Mouse (Mus musculus) liver (tissue): ENCODE data around the gene Dtx2.
A peak's percentile ranks its signal among the peaks of the same experiment; 100 is the strongest.

Source experiments
- DNase-seq: peaks from one replicate; pipeline ENCODE4 v3.0.0-alpha.2; 2020; ENCODE audit warnings: mixed read lengths

The Dtx2 gene

DNA sequence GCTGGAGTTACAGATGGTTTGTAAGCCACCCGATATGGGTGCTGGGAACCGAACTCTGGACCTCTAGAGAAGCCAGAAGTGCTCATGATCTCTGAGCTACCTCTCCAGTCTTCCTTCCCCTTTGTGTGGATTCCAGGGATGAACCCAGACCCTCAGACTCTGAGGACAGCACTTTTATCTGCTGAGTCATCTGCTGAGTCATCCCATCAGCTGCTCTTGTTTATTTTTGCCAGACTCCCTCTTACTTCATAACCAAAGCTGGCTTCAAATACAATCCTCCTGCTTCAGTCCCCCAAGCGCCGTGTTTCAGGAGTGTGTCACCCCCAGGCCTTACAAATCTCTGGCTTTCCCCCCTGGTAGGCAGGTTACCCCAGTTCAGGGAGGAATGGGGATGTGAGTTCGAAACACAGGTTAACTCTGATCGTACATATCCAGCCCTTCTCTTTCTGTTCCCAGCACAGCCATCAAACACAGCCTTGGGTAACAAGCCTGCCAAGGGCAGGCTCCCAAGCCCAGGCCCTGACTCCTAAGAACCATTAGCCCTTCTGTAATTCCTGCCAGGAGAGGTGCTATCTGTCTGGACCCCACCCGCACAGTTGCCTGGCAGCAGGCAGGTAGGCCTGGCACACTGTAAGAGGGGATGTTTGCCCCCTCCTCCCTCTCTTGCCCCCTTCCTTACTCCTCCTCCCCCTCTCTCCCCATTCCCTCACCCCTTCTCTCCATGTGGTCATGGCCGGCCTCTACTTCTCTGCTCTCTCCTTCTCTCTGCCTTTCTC is 18.5 kb upstream of the Dtx2 start:
- peak; percentile 55 for DNase-seq

GRCm38 (mm10) chr5:135979381-135979780 is 15.2 kb upstream of the Dtx2 start:
- no peak for DNase-seq

DNA sequence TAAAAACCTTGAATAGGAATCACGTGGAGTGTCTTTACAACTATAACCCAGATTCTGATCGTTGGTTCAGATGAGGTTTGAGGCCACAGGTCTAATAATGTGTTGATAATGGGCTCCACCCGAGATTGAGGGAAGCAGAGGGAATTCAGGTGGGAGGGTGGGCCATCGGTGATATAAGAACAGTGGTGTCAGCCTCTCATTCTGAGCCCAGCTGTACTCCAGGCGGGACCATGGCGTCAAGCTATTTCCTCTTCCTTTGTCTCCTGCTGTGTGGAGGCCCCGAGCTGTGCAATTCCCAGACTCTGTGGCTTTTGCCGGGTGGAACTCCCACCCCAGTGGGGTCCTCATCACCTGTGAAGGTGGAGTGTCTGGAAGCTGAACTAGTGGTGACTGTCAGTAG is 14.7 kb upstream of the Dtx2 start, which contains the start of gene Zp3:
TSS of gene Zp3 (plus strand) at position 196 of the 400 bp plus-strand sequence.
- DNase-seq, result no peak

GRCm38 (mm10) chr5:135982398-135982797 is 12.2 kb upstream of the Dtx2 start:
- DNase-seq, result peak; percentile 61

GRCm38 (mm10) chr5:135984546-135985044 is 10.0 kb upstream of the Dtx2 start:
- no peak for DNase-seq

GRCm38 (mm10) chr5:135987248-135987647 is 7.4 kb upstream of the Dtx2 start:
- no peak for DNase-seq

DNA sequence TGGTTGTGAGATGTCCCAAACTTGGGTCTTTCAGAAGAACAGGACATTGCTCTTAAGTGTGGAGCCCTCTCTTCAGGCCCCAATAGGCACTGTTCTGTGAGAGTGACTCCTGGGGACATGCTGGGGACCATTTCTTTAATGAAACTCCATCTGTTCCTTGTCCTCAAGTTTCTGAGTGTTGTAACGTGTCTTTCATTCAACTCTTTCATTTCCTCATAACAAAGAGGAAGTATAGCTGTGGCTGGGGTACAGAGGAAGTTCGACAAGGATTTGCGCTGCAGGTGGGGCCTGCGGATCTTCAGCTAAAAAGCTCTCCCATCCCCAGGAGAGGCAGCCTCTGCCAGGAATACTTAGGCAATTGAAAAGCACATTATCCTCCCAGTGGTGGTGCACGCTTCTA is 4.0 kb upstream of the Dtx2 start:
- DNase-seq, result no peak

DNA sequence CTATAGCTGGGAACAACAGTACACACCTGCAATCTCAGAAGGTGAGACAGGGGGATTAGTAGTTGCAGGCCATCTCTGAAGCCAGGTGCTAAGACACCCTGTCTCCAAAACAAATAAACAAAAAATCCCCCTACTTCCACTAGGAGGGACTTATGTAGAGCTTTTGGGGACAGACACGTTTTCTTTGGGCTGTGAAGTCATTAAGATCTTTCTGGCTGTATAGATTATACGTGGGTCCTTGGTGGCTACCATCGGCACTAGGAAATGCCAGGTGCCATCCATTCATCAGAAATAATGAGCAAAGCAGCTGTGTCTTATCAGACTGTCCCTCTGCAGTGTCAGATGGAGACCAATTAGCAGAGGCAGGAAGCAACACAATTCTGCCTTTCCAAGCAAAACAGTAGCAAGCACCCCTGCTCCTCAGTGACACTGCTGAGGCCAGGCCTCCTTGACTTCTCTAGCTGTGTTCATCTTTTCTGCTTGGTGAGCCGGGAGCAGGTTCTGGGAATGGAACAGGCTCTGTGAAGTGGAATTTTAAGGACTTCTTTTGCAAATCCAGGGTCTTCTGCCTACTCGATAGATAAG is 1.1 kb upstream of the Dtx2 start:
- DNase-seq, result no peak

- no peak for DNase-seq
These were observed 270 bp upstream of the Dtx2 start for GRCm38 (mm10) chr5:135994335-135994724.

- DNase-seq, result no peak
These were observed 1.6 kb downstream of the Dtx2 start for GRCm38 (mm10) chr5:135996162-135996561.

DNA sequence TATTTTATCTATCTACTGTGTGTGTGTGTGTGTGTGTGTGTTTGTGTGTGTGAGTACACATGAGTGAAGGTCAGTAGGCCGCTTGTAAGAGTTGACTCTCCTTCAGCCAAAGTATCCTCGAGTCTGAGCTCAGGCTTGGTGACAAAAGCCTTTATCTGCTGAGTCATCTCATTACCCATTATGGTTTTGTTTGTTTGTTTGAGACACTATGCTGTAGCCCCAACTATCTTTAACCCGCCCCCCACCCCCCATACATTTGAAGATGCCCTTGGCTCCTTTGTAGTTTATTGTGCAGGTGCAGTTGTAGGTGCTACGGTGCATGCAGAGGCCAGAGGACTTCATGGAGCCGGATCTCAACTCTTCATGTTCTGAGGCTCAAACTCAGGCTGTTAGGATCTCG is 6.6 kb downstream of the Dtx2 start:
- DNase-seq, result no peak

GRCm38 (mm10) chr5:136002325-136002724 is 7.7 kb downstream of the Dtx2 start:
- no peak for DNase-seq

DNA sequence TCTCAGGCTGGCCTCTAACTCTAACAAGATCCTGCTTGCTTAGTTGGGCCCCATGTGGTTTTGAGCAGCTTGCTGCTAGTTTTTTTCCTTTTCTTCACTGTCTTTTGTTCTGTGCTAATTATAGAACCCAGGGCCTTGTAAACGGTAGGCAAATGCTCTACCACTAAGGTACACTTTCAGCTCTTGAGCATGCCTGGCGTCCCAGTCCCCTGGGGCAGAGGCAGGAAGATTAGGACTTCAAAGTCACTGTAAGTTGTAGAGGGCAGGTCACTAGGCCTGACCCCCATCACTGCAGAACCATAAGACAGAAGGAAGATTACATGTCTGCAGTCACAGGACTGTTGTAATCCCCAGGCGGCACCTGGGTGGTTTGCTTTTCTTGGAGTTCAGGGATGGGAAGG is 8.2 kb downstream of the Dtx2 start:
- no peak for DNase-seq

GRCm38 (mm10) chr5:136004537-136004936 is 9.9 kb downstream of the Dtx2 start:
- no peak for DNase-seq

DNA sequence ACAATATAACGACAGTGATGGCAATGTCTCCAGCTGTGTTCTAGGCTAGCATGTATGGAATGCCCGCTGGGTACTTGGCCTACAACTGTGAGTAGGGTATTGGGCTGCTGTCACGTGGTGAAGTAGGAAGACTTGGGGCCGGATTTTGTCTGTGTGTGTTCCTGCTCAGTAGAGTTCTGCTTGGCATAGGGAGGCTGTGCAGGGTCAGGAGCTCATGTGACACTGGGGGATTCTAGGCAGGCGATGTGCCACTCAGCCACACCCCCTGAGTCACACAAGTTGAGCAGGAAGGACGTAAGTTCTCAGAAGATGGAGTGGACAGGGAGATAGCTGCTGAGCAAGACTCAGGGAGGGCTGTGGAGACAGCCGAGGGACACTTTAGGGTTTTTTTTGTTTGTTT is 13.1 kb downstream of the Dtx2 start:
- no peak for DNase-seq

DNA sequence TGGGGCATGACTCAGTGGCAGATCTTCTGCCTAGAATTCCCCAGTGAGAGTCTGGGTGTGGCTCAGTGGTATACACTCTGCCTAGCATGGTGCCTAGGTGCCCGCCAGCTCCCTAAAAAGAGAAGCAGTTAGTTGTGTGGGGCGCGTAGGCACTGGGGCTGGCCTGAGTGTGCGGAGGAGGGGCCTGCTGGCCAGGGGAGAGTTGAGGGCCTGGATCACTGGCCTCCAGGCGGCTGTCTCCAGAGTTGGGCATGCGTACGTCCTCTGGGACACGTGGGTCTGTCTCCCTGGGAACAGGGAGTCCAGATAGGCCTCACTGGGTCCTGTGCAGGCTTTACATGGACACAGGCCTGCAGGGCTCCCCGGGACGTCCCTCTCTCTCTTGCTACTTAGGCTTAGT is 20.3 kb downstream of the Dtx2 start:
- no peak for DNase-seq

- no peak for DNase-seq
These were observed 21.0 kb downstream of the Dtx2 start for GRCm38 (mm10) chr5:136015586-136015985.

- no peak for DNase-seq
These were observed 21.6 kb downstream of the Dtx2 start for GRCm38 (mm10) chr5:136016014-136016876.

- DNase-seq, result no peak
These were observed 22.7 kb downstream of the Dtx2 start for GRCm38 (mm10) chr5:136017262-136017661.

DNA sequence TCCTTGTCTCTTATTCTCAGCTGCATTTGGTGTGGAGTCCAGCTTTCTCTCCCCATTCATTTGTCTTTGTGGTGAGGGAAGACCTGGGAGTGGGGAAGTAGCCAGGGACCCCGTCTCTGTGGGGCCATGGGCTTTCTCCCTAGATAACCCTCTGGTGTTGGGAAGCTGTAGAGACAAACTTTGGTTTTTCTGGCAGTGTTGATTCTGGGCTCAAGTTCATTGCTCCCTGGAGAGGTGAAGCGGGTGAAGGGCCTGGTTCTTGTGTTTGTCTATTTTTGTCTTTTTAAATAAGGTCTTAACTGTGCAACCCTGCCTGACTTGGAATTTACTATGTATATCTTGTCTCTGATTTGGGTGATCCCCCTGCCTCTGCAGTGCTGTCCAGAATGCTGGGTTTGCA is 24.1 kb downstream of the Dtx2 start:
- no peak for DNase-seq

DNA sequence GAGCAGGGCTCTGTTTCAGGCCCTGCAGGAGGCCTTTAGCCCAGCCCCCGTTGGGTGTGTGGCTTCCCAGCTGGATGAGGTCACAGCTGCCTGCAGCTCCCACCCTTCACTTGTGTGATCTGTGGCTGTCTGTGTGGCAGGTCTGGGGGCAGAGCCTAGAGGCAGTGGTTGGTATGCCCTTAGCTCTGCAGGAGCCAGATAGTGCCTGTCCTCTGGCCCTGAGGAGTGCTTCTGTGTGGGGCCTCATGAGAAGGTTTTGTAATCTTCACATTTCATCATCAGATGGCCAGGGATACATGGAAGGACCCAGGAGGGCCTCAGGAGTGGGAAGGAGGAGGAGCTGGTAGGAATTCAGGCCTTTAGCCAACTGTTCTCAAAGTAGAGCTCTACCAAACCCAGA is 25.3 kb downstream of the Dtx2 start:
- peak; percentile 23 for DNase-seq

GRCm38 (mm10) chr5:136025712-136026111 is 31.1 kb downstream of the Dtx2 start:
- no peak for DNase-seq

- DNase-seq, result no peak
These were observed 32.3 kb downstream of the Dtx2 start for GRCm38 (mm10) chr5:136026859-136027258.
